7 mouse cellular contexts compared by ENCODE assay signal in the genomic region with DNA sequence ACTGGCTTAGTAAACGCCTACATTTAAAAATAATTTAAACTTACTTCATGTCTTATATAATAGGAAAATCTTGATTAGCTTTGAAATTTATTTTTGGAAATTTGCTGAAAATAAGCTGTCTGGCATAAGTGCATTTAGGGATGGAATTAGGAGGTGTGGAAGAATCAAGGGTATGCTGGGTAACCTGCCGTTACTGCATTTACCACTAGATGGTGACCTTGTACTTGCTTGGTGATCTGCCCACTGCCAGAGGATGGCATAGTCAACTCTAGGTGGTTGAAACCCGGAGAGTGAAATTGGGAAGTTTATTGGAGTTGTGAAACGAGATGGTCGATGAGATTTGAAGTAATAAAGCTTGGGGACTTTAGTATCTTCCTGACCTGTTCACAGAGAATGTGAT.
DNase-seq lines count a peak whose midpoint lies in the region; ATAC-seq and TF ChIP-seq lines count a peak whose summit lies in the region.

No protein-coding gene starts in this region.

- TF ChIP-seq EP300 in lung, postnatal 0 days (IDR thresholded peaks at IDR 0.05) = no peak

- H3K4me2 ChIP-seq in forebrain, embryonic 16.5 days (ENCODE audit: low read length) = no peak overlapping the region
- H3K4me2 ChIP-seq in kidney, embryonic 15.5 days = no peak overlapping the region
- no peak overlapping the region for H3K4me2 ChIP-seq in lung, postnatal 0 days (replicated peaks; ENCODE audit: low read depth, low read length)

- no peak overlapping the region for H3K27ac ChIP-seq in forebrain, embryonic 16.5 days (ENCODE audit: low read length)
- no peak overlapping the region for H3K27ac ChIP-seq in kidney, embryonic 15.5 days
- H3K27ac ChIP-seq in lung, postnatal 0 days (ENCODE audit: low read length) = no peak overlapping the region

- TF ChIP-seq CTCF in lung, postnatal 0 days (IDR thresholded peaks at IDR 0.05) = peak; percentile 88

- H3K4me3 ChIP-seq in forebrain, embryonic 16.5 days (replicated peaks; ENCODE audit: low read length) = no peak overlapping the region
- H3K4me3 ChIP-seq in kidney, embryonic 15.5 days (replicated peaks) = no peak overlapping the region
- no peak overlapping the region for H3K4me3 ChIP-seq in lung, postnatal 0 days (ENCODE audit: low read depth, low read length)

- WGBS in forebrain, embryonic 16.5 days = 29% methylated on average over 5 of the region's 5 CpGs
- 31% methylated on average over 5 of the region's 5 CpGs for WGBS in kidney, embryonic 15.5 days
- WGBS in lung, postnatal 0 days = 21% methylated on average over 5 of the region's 5 CpGs

- H3K27me3 ChIP-seq in forebrain, embryonic 16.5 days (replicated peaks; ENCODE audit: control insufficient read depth, insufficient read depth, low read length) = no peaks in the 10 kb centered on the region
- 0 out of 2 replicates have a peak, but pooled peaks cover 3% of the 10 kb centered on the region for H3K27me3 ChIP-seq in kidney, embryonic 15.5 days
- no peaks in the 10 kb centered on the region for H3K27me3 ChIP-seq in lung, postnatal 0 days (replicated peaks; ENCODE audit: insufficient read depth, low read length)

- peak; percentile 9 for DNase-seq in thymus, postnatal 4 days
- no peak for DNase-seq in thymus, postnatal 36 days
- DNase-seq in lung, postnatal 0 days (ENCODE audit: low spot score) = peak; percentile 42
- DNase-seq in right cerebral cortex, postnatal 14 days = peak; percentile 51

- H3K36me3 ChIP-seq in forebrain, embryonic 16.5 days (ENCODE audit: control insufficient read depth, insufficient read depth) = no peaks in the 10 kb centered on the region
- H3K36me3 ChIP-seq in kidney, embryonic 15.5 days = no peaks in the 10 kb centered on the region
- no peaks in the 10 kb centered on the region for H3K36me3 ChIP-seq in lung, postnatal 0 days (ENCODE audit: insufficient read depth, low read length)

- H3K9ac ChIP-seq in forebrain, embryonic 16.5 days (replicated peaks; ENCODE audit: low read depth, low read length) = no peak overlapping the region
- no peak overlapping the region for H3K9ac ChIP-seq in kidney, embryonic 15.5 days
- no peak overlapping the region for H3K9ac ChIP-seq in lung, postnatal 0 days (replicated peaks; ENCODE audit: low read depth)

- ATAC-seq in cerebellum, adult (ENCODE audit: insufficient number of reproducible peaks, low FRiP score, low TSS enrichment) = 0 out of 2 replicates have a peak, but pooled peaks have one; percentile 70
- ATAC-seq in forebrain, embryonic 16.5 days = peak; percentile 87
- peak; percentile 81 for ATAC-seq in kidney, embryonic 15.5 days (replicated peaks; ENCODE audit: low FRiP score)
- no peak for ATAC-seq in lung, postnatal 0 days

- H3K9me3 ChIP-seq in forebrain, embryonic 16.5 days (ENCODE audit: control insufficient read depth, low read length) = no peaks in the 10 kb centered on the region
- H3K9me3 ChIP-seq in kidney, embryonic 15.5 days (replicated peaks) = no peaks in the 10 kb centered on the region
- H3K9me3 ChIP-seq in lung, postnatal 0 days (ENCODE audit: low read length) = no peaks in the 10 kb centered on the region

- no peaks in the 10 kb centered on the region; the same call in 1 of the 2 replicates for H3K4me1 ChIP-seq in forebrain, embryonic 16.5 days (replicated peaks; ENCODE audit: control insufficient read depth, insufficient read depth, low read length)
- no peaks in the 10 kb centered on the region for H3K4me1 ChIP-seq in kidney, embryonic 15.5 days
- H3K4me1 ChIP-seq in lung, postnatal 0 days (ENCODE audit: insufficient read depth, low read depth, low read length) = no peaks in the 10 kb centered on the region

Comparison
In these comparisons a context has a peak if more than half of its experiments do, and no peak if none do; other contexts are left out.
1. DNase-seq: peak in thymus, postnatal 4 days (single experiment), lung, postnatal 0 days (single experiment) and right cerebral cortex, postnatal 14 days (single experiment); none in thymus, postnatal 36 days (0 of 2).